Mouse (Mus musculus) megakaryocyte, embryonic 14.5 days (primary cell): Measurements from ENCODE around the gene Lypd6b.

Source experiments
- FLI1 ChIP-seq: IDR thresholded peaks from 2 replicates; pipeline ENCODE4 v1.6.1; 2012; ENCODE audit warnings: low read length, inconsistent platforms, mixed read lengths
- GATA1 ChIP-seq: IDR thresholded peaks from 3 replicates; pipeline ENCODE4 v1.6.1; 2012; ENCODE audit warnings: mixed read lengths, low read length, inconsistent platforms, borderline replicate concordance

- TF ChIP-seq GATA1, result no peak
- no peak for TF ChIP-seq FLI1
Observed at GRCm38 (mm10) chr2:49755054-49755453, 32.4 kb upstream of the Lypd6b start.
